Mouse (Mus musculus) kidney, postnatal 0 days (tissue): ENCODE measurements at regions not wholly inside any gene's neighbourhood (a gene's known extent, or its start where the extent isn't known, plus 50 kb on each side); places are given as distances from the start of the nearest gene placed in this dataset.

Experiments
- ATAC-seq: fragments of 200-750 bp; cut with Nextera tagmentation; replicated peaks from 2 replicates; pipeline ENCODE4 v1.8.0; 2017; ENCODE audit warnings: low read depth, moderate number of reproducible peaks, moderate TSS enrichment, moderate library complexity; ENCODE audit not compliant: low FRiP score
- DNase-seq: peaks from one replicate; pipeline ENCODE4 v3.0.0-alpha.2; 2016; ENCODE audit warnings: low spot score
- H3K27ac ChIP-seq: fragments of 300-500 bp; sonication (generic); 2 replicates; pipeline ENCODE4 v1.5.1; 2014; ENCODE audit warnings: mild to moderate bottlenecking
- H3K27me3 ChIP-seq: fragments of 300-500 bp; sonication (generic); 2 replicates; pipeline ENCODE4 v1.6.1; 2014; ENCODE audit warnings: low read length, mixed read lengths; ENCODE audit not compliant: insufficient read depth
- H3K36me3 ChIP-seq: fragments of 300-500 bp; sonication (generic); 2 replicates; pipeline ENCODE4 v1.6.1; 2014; ENCODE audit warnings: low read length, mixed read lengths; ENCODE audit not compliant: insufficient read depth
- H3K4me1 ChIP-seq: fragments of 300-500 bp; sonication (generic); replicated peaks from 2 replicates; pipeline ENCODE4 v1.6.1; 2014; ENCODE audit warnings: antibody characterized with exemption, low read length, mixed read lengths; ENCODE audit not compliant: insufficient read depth
- H3K4me2 ChIP-seq: fragments of 300-500 bp; sonication (generic); 2 replicates; pipeline ENCODE4 v1.6.1; 2014; ENCODE audit warnings: mild to moderate bottlenecking, low read length, moderate library complexity, mixed read lengths
- H3K4me3 ChIP-seq: fragments of 300-500 bp; sonication (generic); replicated peaks from 2 replicates; pipeline ENCODE4 v1.5.1; 2014; ENCODE audit warnings: low read depth, low read length
- H3K9ac ChIP-seq: fragments of 300-500 bp; sonication (generic); 2 replicates; pipeline ENCODE4 v1.6.1; 2014; ENCODE audit warnings: low read depth, low read length
- H3K9me3 ChIP-seq: fragments of 300-500 bp; sonication (generic); replicated peaks from 2 replicates; pipeline ENCODE4 v1.6.1; 2016; ENCODE audit warnings: low read length, inconsistent platforms, mixed read lengths
- CTCF ChIP-seq: IDR thresholded peaks from 2 replicates; pipeline ENCODE4 v1.5.1; 2016; ENCODE audit warnings: antibody characterized with exemption, low read depth, mild to moderate bottlenecking, moderate library complexity
- WGBS: fragments of 180-500 bp; shearing (Covaris S2); extraction: QIAGEN DNeasy Blood & Tissue Kit; methylation state at CpG from one replicate; pipeline ENCODE4 v1.1.7; 2014; 5-methylcytosine and 5-hydroxymethylcytosine counted together

DNA sequence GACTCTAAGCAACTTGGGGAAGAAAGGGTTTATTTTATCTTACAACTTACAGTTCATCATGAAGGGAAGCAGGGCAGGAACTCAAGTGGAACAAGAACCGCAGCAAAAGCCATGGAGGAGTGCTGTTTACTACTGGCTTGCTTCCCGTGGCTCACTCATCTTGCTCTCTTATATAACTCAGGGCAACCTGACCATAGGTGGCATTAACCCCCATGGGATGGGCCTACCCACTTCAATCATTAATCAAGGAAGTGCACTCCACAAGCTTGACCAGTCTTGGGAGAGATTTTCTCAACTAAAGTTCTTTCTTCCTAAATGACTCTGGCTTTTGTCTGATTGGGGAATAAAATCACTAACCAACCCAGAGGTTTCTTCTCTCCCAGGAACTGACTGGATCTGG lies 172.7 kb upstream of the Msl3l2 start:
- no peak; the same call in 1 of the 2 replicates for ATAC-seq

DNA sequence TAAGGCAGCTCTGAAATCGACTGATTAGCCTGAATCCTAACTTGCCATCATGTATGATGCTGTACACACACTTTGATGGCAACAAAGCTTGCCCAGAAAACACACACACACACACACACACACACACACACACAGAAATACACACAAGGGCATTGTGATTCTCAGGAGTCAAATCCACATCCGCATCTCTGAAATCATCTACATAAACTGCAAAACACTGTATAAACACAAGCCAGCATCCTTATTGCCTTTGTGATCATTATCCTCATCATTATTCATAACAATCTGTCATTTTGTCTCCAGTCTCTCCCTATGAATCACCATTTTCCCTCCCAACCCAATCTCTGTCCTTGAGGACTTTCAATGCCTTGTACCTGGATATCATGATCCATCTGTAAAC lies 171.3 kb upstream of the Msl3l2 start:
- no peak for ATAC-seq
- TF ChIP-seq CTCF, result no peak

More for the DNA sequence above, 172.7 kb upstream of the Msl3l2 start:
- 35% methylated on average over 2 of the region's 2 CpGs for WGBS
- no peak for DNase-seq
- H3K9ac ChIP-seq, result no peak overlapping the region
- no peak for TF ChIP-seq CTCF
- H3K4me1 ChIP-seq, result no peaks in the 10 kb centered on the region
- no peaks in the 10 kb centered on the region for H3K27me3 ChIP-seq
- no peak overlapping the region for H3K4me2 ChIP-seq
- no peak overlapping the region for H3K4me3 ChIP-seq
- H3K27ac ChIP-seq, result no peak overlapping the region
- H3K9me3 ChIP-seq, result no peaks in the 10 kb centered on the region
- no peaks in the 10 kb centered on the region for H3K36me3 ChIP-seq

DNA sequence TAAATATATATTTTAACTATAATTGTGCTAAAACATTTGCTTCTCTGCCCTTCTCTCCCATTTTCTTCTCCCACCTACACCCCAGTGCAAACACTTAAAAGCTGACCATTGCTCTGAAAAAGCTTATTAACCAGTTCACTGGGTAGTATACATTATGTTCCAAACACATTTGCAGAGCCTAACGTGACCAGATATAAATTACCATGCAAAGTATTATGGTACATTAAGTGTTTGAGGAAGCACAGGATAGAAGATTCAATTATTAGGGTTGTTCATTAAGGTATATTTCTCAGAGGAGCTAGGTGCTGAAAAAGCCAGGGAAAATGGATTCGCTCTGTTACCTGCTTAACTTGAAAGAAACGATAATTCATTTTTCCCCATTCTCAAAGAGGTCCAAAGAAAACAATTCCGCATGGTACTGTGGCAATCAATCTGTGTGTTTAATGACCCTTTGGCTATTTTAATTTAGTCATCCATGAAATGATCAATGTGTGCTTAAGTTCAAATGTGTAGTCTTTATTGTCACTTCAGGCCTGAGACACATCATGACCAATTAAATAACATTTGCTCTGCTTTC lies 144.0 kb upstream of the Msl3l2 start:
- H3K4me3 ChIP-seq, result no peak overlapping the region
- H3K4me1 ChIP-seq, result no peaks in the 10 kb centered on the region
- 40% methylated on average over 4 of the region's 4 CpGs for WGBS
- H3K9ac ChIP-seq, result no peak overlapping the region
- ATAC-seq (0 out of 2 replicates have a peak, but pooled peaks have one; percentile 25), DNase-seq (peak; percentile 3)
- no peak overlapping the region for H3K4me2 ChIP-seq
- no peak overlapping the region for H3K27ac ChIP-seq
- no peaks in the 10 kb centered on the region for H3K27me3 ChIP-seq
- H3K9me3 ChIP-seq, result no peaks in the 10 kb centered on the region
- no peak for TF ChIP-seq CTCF
- no peaks in the 10 kb centered on the region for H3K36me3 ChIP-seq

More for the DNA sequence above, 171.3 kb upstream of the Msl3l2 start:
- Histone ChIP-seq H3K9me3 (no peaks in the 10 kb centered on the region), H3K4me1 (no peaks in the 10 kb centered on the region), H3K36me3 (no peaks in the 10 kb centered on the region), H3K9ac (no peak overlapping the region), H3K4me3 (no peak overlapping the region), H3K27me3 (no peaks in the 10 kb centered on the region), H3K4me2 (no peak overlapping the region), H3K27ac (no peak overlapping the region)
- 59% methylated on average over 2 of the region's 2 CpGs for WGBS
- DNase-seq, result no peak
